Mouse (Mus musculus) E14TG2a.4 (cell line): ENCODE measurements around the gene Tacc2.

Experiments
- H3K27me3 ChIP-seq: 2 replicates; pipeline ENCODE4 v1.6.1; 2014; ENCODE audit warnings: low read length, control low read depth; ENCODE audit not compliant: insufficient read depth
- H3K36me3 ChIP-seq: 2 replicates; pipeline ENCODE4 v1.6.1; 2014; ENCODE audit warnings: low read length, control low read depth; ENCODE audit not compliant: insufficient read depth
- H3K4me1 ChIP-seq: replicated peaks from 2 replicates; pipeline ENCODE4 v1.6.1; 2014; ENCODE audit warnings: low read depth, low read length, control low read depth
- H3K4me3 ChIP-seq: replicated peaks from 2 replicates; pipeline ENCODE4 v1.5.1; 2014; ENCODE audit warnings: mild to moderate bottlenecking, low read length
- H3K9me3 ChIP-seq: 2 replicates; pipeline ENCODE4 v1.6.1; 2014; ENCODE audit warnings: low read length, control low read depth
- CTCF ChIP-seq: conservative IDR thresholded peaks from 2 replicates; pipeline ENCODE4 v1.5.1; 2014; ENCODE audit warnings: low read length
- NANOG ChIP-seq: IDR thresholded peaks from 2 replicates; pipeline ENCODE4 v1.6.1; 2014; ENCODE audit warnings: borderline replicate concordance, low read length, mixed read lengths
- POU5F1 ChIP-seq: IDR thresholded peaks from 2 replicates; pipeline ENCODE4 v1.6.1; 2014; ENCODE audit warnings: low read length, borderline replicate concordance

The Tacc2 gene

GRCm38 (mm10) chr7:130750752-130751490, 173.7 kb downstream of the Tacc2 start:
- H3K4me1 ChIP-seq = peaks cover 45% of the 10 kb centered on the region
- peaks cover 88% of the 10 kb centered on the region for H3K36me3 ChIP-seq
- no peaks in the 10 kb centered on the region for H3K9me3 ChIP-seq
- no peak for TF ChIP-seq NANOG
- no peak for TF ChIP-seq CTCF
- no peak for TF ChIP-seq POU5F1
- H3K4me3 ChIP-seq = peak overlapping the region; percentile 39
- no peaks in the 10 kb centered on the region for H3K27me3 ChIP-seq

DNA sequence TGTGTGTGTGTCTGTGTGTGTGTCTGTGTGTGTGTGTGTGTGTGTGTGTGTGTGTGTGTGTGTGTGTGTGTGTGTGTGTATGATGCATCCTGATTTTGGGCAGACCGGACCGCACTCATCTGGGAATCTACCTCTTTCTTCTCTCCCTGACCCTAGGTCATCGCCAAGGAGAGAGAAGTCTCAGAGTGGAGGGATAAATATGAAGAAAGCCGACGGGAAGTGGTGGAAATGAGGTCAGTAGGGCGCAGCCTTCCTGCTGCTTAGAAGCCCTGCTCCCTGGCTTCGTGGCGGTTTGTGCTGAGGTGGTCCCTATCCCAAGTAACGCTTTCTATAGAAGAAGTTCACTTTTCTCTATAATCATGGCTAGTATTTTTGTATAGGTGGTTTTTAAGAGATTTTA, 174.4 kb downstream of the Tacc2 start:
- H3K9me3 ChIP-seq = no peaks in the 10 kb centered on the region

GRCm38 (mm10) chr7:130754790-130755189, 177.6 kb downstream of the Tacc2 start:
- Histone ChIP-seq H3K9me3 (no peaks in the 10 kb centered on the region), H3K4me3 (no peak overlapping the region), H3K27me3 (no peaks in the 10 kb centered on the region), H3K36me3 (peaks cover 88% of the 10 kb centered on the region), H3K4me1 (peaks cover 34% of the 10 kb centered on the region)
- TF ChIP-seq NANOG = no peak
- no peak for TF ChIP-seq CTCF

More for the DNA sequence above, 174.4 kb downstream of the Tacc2 start:
- H3K36me3 ChIP-seq = peaks cover 88% of the 10 kb centered on the region
- peaks cover 45% of the 10 kb centered on the region for H3K4me1 ChIP-seq
- no peak overlapping the region for H3K4me3 ChIP-seq
- no peak for TF ChIP-seq CTCF
- TF ChIP-seq POU5F1 = no peak
- TF ChIP-seq NANOG = no peak
- H3K27me3 ChIP-seq = no peaks in the 10 kb centered on the region

GRCm38 (mm10) chr7:130756343-130756835, 179.2 kb downstream of the Tacc2 start:
- no peak overlapping the region for H3K4me3 ChIP-seq
- H3K4me1 ChIP-seq = peaks cover 19% of the 10 kb centered on the region
- no peaks in the 10 kb centered on the region for H3K27me3 ChIP-seq
- TF ChIP-seq NANOG (no peak), CTCF (no peak), POU5F1 (no peak)
- H3K36me3 ChIP-seq = peaks cover 94% of the 10 kb centered on the region
- no peaks in the 10 kb centered on the region for H3K9me3 ChIP-seq

GRCm38 (mm10) chr7:130757326-130757865, 180.2 kb downstream of the Tacc2 start:
- Histone ChIP-seq H3K27me3 (no peaks in the 10 kb centered on the region), H3K9me3 (no peaks in the 10 kb centered on the region), H3K4me3 (no peak overlapping the region), H3K4me1 (peaks cover 24% of the 10 kb centered on the region), H3K36me3 (peaks cover 88% of the 10 kb centered on the region)
- TF ChIP-seq NANOG = no peak
- TF ChIP-seq CTCF = no peak

DNA sequence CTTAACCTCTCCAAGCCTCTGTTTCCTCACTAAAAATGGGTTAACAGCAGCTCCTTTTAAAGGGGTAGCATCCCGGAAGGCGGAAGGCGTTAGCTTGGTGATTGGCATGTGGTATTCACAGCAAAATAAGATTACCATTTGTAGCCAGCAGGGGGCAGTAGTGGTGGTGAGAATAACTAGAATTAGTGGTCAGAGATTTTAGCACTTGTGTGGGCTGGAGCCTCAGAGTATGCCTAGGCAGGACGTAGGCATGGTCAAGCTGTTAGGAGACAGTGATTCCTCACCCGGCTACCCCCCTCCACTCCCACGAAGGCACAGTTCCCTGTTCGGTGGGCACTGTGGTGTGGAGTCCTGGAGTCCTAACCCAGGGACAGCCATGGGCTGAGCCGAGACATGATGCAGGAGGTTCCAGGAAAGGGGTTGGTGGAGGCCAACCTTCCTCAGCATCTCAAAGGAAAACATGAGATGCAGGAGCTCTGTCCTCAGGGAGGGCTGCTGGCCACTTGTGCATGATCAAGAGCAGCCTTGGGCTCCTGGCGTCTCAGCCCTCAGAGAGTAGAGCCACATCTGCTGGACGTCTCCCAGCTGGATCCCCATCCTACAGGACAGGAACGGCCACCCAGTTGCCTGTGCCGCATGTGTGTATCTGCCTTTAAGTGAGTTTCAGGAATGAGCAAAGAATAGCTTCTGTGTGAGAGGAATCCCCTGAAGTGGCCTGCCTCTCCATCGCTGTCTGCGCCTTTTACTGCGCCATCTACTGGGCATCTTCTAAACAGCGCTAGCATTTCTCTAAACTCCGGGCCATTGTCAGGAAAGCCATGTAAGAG, 185.0 kb downstream of the Tacc2 start:
- TF ChIP-seq CTCF (peak; percentile 82), POU5F1 (no peak)
- Histone ChIP-seq H3K36me3 (peaks cover 70% of the 10 kb centered on the region), H3K4me3 (peak overlapping the region; percentile 49; the same call in 1 of the 2 replicates), H3K4me1 (peaks cover 38% of the 10 kb centered on the region), H3K9me3 (no peaks in the 10 kb centered on the region), H3K27me3 (no peaks in the 10 kb centered on the region)

GRCm38 (mm10) chr7:130764160-130764559, 186.9 kb downstream of the Tacc2 start:
- peaks cover 13% of the 10 kb centered on the region for H3K9me3 ChIP-seq

More at GRCm38 (mm10) chr7:130764160-130764559, 186.9 kb downstream of the Tacc2 start:
- no peaks in the 10 kb centered on the region for H3K27me3 ChIP-seq
- TF ChIP-seq CTCF (no peak), NANOG (no peak), POU5F1 (no peak)
- H3K4me1 ChIP-seq = peaks cover 38% of the 10 kb centered on the region
- H3K36me3 ChIP-seq = peaks cover 51% of the 10 kb centered on the region
- H3K4me3 ChIP-seq = no peak overlapping the region
